Mouse (Mus musculus): Measurements from ENCODE around the gene Sfr1.

Gene Sfr1

DNA sequence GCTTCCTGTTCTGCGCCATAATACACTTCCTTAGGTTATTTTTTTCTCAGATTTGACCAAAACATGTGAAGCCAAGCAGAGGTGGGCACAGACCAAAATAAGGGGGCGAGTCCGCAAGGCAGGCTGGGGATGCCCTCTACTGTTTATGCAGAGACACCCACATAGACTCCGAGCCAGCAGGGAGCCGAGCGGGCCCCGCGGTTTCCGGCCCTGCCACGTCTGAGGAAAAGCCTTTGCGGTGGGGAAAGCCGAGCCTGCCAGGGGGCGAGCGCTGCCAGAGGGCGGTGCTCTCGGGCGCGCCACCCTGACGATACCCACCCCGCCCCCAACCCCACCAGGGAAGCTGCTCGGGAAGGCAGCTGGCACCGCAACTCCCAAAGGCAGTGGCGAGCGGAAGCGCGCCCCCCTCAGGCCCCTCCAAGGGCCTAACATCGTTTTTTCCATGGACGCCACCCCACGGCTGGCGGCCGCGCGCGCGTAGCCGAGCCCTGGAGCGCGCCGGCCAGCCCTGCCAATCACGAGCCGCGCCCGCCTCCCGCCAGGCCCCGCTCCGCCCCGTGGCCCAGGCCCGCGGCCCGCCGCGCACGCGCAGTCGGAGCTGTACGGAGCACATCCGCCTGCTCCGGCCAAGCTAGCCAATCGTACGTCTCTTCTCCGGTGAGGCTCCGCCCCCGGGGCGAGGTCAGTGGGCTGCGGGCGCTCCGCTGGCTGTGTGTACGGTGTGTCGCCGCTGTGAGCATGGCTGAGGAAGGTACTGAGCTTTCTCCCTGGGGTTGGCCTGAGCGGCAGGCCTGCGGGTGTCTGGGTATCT, at the start of gene Sfr1:
Sfr1 (plus strand) TSS at position 612 of the 811 bp plus-strand sequence.
- peak; percentile 97 for DNase-seq (ENCODE audit: low read depth, low spot score)

DNA sequence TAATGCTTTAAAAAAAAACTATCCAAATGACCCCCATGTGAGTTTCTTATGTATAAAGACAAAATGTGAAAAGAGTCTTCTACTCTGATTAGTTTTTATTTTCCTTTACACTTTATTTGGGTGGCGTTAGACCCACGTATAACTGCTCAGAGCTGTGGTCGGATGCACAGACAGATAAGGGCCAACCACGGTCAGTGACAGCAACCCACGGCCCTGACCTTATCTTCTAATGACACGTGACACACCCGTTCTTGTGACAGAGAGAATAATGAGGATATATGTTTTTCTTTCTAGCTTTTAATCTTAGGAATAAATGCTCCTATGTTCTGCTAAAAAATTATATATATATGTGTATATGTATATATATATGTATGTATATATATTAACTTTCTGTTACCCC, 41.9 kb upstream of the Sfr1 start:
- no peak for DNase-seq (ENCODE audit: low read depth, low spot score)

DNA sequence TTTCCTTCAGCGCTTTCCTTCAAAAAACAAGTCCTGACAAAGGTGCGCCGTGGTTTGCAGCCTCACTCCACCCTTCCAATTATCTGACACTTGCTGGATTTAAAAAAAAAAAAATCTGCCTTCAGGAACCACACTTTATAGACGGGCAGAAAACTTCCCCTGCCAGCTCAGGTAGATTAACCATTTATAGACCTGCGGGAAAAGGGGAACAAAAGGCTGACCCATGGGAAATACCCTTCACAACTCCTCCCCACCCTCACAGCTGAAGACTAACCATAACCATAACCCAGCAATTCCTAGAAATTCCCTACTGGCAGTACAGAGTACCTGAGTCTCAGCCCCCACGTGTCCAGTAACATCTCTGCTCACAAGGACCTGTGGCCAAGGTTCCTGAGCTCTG, 39.5 kb upstream of the Sfr1 start, which contains the start of gene Col17a1:
Col17a1 (minus strand) TSS at position 101 of the 400 bp plus-strand sequence.
- DNase-seq (ENCODE audit: low read depth, low spot score), result no peak

- DNase-seq (ENCODE audit: low read depth, low spot score), result no peak
Measured at GRCm38 (mm10) chr19:47695725-47696124, 35.8 kb upstream of the Sfr1 start.

DNA sequence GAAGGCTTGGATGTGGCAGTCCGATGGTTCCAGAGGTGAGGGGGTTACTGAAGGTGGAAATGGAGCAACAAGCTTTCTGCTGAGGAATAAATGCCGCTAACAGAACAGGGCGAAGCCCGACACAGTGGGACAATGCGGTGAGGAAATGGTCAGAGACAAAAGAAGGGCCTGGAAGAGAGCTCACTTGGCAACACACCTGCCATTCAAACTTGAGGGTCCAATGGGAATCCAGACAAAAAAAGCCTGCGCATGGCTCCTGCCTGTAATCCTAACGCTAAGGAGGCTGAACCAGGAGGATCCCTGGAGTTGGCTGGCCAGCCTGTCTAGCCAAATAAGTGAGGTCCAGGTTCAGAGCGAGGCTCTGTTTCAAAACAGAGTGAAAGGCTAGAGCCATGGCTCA, 35.1 kb upstream of the Sfr1 start:
- DNase-seq (ENCODE audit: low read depth, low spot score), result no peak

DNA sequence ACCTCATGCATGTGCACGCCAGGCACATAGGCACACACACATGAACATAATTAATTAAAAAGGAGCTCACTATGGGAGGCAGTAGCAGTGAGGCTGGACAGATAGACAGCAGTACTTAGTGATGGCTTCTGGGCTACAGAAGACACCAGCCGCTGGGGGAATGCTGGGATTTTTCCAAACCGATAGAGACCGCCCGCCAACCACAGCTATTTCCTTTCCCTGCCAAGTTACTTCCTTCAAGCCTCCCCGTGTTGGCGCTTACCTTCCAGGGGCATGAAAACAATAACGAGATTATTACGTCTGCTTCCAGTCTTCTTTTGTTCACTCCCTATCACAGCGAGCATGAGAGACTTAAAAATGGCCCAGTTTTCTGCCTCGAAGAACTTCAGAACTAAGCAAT, 34.4 kb upstream of the Sfr1 start:
- no peak for DNase-seq (ENCODE audit: low read depth, low spot score)

- DNase-seq (ENCODE audit: low read depth, low spot score), result no peak
Measured at GRCm38 (mm10) chr19:47698266-47698665, 33.2 kb upstream of the Sfr1 start.

- DNase-seq (ENCODE audit: low read depth, low spot score), result no peak
Measured at GRCm38 (mm10) chr19:47699743-47700142, 31.7 kb upstream of the Sfr1 start.

- no peak for DNase-seq (ENCODE audit: low read depth, low spot score)
Measured at GRCm38 (mm10) chr19:47700509-47700908, 31.0 kb upstream of the Sfr1 start.

GRCm38 (mm10) chr19:47705080-47705771, 26.3 kb upstream of the Sfr1 start:
- DNase-seq (ENCODE audit: low read depth, low spot score), result no peak

GRCm38 (mm10) chr19:47705772-47706309, 25.6 kb upstream of the Sfr1 start:
- no peak for DNase-seq (ENCODE audit: low read depth, low spot score)

DNA sequence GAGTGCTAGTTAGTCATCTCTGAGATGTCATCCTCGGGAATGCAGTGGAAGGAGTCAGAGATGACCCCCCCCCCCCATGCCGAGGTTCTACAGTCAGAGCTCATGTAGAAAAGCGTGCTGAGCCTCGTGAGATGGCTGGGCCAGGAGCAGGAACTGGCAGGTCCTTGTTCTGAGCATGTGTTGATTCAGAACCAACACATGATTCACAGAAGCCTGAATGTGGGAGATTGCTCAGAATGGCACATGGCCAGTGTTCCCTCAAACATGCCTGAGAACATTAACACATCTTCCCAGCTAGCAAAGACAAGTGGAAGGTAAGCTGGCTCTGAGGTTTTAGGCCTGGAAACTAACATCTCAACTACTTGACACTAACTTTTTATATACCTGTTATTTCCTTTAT, 21.1 kb upstream of the Sfr1 start:
- no peak for DNase-seq (ENCODE audit: low read depth, low spot score)

DNA sequence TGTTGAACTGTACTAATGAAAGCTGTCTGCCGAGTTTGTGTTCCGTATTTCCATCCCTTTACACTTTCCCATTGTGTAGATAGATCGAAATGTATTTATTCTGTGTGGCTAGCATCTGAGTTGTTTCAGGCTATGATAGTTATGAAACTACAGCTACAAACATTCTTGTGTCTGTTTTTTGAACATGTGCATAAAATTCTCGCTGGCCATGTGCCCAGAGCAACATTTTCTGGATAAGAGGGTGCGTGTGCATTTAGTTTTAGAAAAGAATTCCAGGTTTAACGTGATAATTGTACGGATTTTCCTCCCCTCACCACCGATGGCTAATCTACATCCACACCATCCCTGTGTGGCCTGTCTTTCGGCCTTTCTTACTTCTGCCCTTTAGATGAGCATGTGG, 18.0 kb upstream of the Sfr1 start:
- no peak for DNase-seq (ENCODE audit: low read depth, low spot score)

DNA sequence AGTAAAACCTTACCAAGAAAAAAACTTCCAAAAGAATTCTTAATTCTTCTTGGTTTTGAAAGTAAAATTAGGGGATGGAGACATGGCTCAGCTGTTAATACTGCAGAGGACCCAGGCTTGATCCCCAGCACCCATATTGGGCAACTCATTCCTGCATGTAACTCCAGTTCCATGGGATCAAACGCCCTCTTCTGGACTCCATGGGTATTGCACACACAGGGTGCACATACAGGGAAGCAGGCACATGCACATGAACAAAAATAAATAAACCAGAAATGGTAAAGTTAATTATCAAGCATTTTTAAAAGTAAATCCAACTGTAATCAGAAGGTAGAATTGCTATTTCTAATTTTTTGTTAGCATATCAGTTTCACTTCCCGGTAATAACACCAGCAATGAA, 15.3 kb upstream of the Sfr1 start:
- DNase-seq (ENCODE audit: low read depth, low spot score), result no peak

DNA sequence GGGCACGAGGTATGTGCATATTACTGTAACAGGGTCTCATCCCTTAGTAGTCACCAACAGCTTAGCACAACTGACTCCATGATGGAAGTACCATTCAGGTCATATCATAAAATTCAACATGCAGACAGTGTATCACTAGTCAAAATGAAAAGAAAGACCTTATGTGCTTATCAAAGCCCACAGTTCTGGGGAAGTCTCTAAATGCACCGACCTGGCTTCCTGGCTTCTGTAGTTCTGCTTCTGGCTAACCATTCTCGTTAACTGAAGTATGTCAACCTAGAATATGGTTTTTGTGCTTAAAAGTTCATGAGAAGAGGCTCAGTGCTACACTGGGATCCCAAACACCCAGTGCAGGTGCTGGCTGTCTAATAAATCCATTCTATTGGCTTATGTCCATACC, 12.3 kb upstream of the Sfr1 start:
- no peak for DNase-seq (ENCODE audit: low read depth, low spot score)

DNA sequence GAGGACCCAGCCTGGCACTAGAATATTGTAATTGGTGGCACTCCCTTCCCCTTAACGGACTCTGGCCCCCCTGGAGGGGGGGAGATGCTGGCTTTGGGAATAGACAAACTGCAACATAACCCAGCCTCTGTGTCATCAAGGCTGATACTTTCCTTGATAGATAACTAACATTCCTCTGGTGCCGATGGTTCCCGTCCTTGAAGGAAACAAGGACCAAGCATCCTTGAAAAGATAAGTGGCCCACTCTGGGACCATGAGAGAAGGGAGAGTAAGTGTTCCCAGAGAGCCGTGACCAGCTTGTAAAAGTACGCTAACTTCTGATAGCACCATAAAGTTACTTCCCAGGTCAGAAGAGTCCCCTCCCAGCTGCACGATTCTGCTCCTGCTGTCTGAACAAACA, 9.0 kb upstream of the Sfr1 start:
- DNase-seq (ENCODE audit: low read depth, low spot score), result no peak

GRCm38 (mm10) chr19:47724903-47725302, 6.6 kb upstream of the Sfr1 start:
- no peak for DNase-seq (ENCODE audit: low read depth, low spot score)

DNA sequence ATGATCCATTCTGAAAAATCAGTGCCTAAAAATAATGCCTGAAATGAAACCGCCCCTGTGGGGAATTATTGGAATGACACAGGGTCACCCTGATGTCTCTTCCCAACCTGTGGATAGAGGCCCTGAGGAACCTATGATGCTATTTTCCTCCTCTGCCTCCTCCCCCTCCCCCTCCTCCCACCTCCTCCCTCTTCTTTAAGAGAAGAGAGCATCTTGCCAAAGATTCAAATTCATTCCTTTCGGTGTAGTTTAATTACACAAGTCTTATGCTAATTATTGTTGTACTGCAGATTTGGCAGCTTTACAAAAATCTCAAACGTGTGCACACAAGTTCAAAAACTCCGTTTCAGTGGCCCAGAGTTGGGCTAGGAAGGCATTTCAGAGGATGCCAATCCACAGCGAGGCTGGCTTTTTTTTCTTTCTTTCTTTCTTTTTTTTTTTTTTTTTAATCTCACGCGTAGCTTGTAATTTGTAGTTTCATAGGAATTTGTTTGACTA, 5.8 kb upstream of the Sfr1 start:
- no peak for DNase-seq (ENCODE audit: low read depth, low spot score)

DNA sequence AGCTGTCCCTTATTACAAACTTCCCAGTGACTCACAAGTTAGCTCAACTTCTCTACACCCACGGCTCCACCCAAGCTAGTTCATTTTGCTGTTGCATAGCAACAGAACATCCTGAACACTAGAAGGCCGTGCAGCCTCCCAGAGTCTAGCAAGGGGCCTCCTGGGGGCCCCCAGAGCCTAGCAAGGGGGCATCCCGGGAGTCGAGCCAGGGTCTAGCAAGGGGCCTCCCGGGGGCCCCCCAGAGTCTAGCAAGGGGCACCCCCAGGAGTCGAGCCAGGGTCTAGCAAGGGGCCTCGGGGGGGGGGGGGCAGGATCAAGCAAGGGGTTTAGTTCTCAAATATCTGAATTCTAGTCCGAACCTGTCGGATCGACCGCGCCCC, 801 bp upstream of the Sfr1 start:
- no peak for DNase-seq (ENCODE audit: low read depth, low spot score)

DNA sequence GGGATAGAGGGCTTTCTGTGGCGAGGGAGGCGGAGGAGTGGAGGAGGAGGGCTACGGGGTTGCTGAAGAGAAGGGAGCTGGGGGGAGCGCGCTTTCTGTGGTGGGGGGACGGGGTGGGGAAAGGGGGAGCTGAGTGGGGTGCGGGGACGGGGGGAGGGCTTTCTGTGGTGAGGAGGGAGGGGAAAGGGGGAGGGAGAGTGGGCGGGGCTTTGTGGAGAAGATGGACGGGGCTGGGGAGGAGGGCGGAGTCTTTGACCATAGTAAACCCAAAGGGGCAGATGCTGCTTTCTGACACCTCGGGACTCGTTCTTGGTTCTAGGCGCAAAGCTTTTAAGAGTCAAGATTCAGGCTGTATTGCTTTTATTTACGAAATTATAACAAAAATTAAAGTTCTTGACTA, 449 bp downstream of the Sfr1 start:
- DNase-seq (ENCODE audit: low read depth, low spot score), result no peak

GRCm38 (mm10) chr19:47747072-47747471, 15.6 kb downstream of the Sfr1 start:
- DNase-seq (ENCODE audit: low read depth, low spot score), result no peak

GRCm38 (mm10) chr19:47748950-47749349, 17.5 kb downstream of the Sfr1 start:
- DNase-seq (ENCODE audit: low read depth, low spot score), result no peak

DNA sequence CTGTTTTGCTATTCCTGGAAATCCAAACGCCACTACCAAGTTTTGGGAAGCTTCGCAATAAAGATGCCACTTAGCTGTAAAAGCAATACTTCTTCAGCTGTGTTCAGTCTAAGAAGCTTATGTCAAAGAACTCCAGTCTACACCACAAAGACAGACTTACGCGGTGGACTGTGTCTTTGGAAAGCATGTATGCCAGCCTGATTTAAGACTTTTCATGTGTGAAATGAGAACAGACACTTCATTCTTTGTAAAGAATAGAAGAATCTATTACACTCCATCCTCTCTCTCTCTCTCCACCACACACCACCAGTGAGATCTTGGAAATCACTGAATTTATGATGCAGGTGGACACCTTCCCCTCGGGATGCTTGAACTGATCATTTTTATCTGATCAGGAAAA, 18.9 kb downstream of the Sfr1 start:
- DNase-seq (ENCODE audit: low read depth, low spot score), result no peak

Data from retina, postnatal 7 days (tissue).